10 mouse cellular contexts compared by ENCODE assay signal in the genomic region with DNA sequence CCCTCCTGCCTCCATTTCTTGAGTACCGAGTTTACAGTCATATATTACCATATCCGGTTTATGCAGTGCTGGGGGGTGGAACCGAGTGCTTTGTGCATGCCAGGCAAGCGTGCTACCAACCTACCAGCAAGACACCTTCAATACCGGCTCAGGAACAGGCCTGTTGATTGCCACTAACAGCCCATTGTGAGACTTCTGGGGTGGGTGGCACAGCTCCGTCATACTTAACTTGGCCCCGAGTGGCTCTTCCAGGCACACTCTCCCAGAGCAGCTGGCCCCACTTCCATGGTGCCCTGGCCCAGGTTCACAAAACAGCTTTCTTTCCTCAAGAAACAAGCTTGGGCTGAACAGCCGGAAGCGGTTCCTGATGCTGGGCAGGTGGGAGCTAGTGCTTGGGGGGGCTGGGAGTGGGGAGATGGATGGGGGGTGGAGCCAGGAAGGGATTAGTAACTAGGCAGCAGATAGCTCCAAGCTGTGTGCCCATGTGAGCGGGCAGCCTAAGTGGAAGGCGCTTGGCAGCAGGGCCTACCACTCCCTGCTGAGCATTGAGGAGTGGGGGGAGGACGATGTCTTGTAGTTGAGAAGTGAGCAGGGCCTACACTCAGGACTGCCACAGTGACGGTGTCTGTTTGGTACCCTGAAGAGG. TPM values are rescaled to one million over a fixed set of nuclear protein-coding genes. Genes with fewer than 3 reads are reported as not detected.
DNase-seq lines count a peak whose midpoint lies in the region; ATAC-seq and TF ChIP-seq lines count a peak whose summit lies in the region.
"Had no signal": no experiment of that assay in that cellular context is flagged by ENCODE, and none has a peak within 500 bp of the region (broad histone marks: within the 10 kb centered on the region; RNA-seq: fewer than 3 reads in every experiment).

No protein-coding gene starts in this region.

- H3K27ac ChIP-seq in heart, embryonic 12.5 days (ENCODE audit: poor library complexity, severe bottlenecking), result 0 out of 2 replicates have a peak overlapping the region, but pooled peaks have one; percentile 50
- H3K27ac ChIP-seq in hindbrain, embryonic 14.5 days, result peak overlapping the region; percentile 74
- peak overlapping the region; percentile 77 for H3K27ac ChIP-seq in midbrain, embryonic 15.5 days

- TF ChIP-seq CTCF in lung, adult 2 months (IDR thresholded peaks at IDR 0.05; ENCODE audit: insufficient read depth, low read length), result no peak

- WGBS in heart, embryonic 12.5 days, result 75% methylated on average over 13 of the region's 13 CpGs
- 63% methylated on average over 13 of the region's 13 CpGs for WGBS in hindbrain, embryonic 14.5 days
- WGBS in midbrain, embryonic 15.5 days, result 38% methylated on average over 13 of the region's 13 CpGs
- 69% methylated on average over 13 of the region's 13 CpGs for WGBS in lung, adult 2 months

- H3K36me3 ChIP-seq in heart, embryonic 12.5 days, result no peaks in the 10 kb centered on the region
- H3K36me3 ChIP-seq in hindbrain, embryonic 14.5 days (replicated peaks; ENCODE audit: control insufficient read depth, insufficient read depth), result peaks cover 42% of the 10 kb centered on the region
- H3K36me3 ChIP-seq in midbrain, embryonic 15.5 days (replicated peaks), result peaks cover 9% of the 10 kb centered on the region; the same call in 1 of the 2 replicates
- H3K36me3 ChIP-seq: liver, embryonic 13.5 days had no signal

- peaks cover 2% of the 10 kb centered on the region; the same call in 1 of the 2 replicates for H3K9me3 ChIP-seq in heart, embryonic 12.5 days (replicated peaks)
- H3K9me3 ChIP-seq in hindbrain, embryonic 14.5 days (ENCODE audit: control insufficient read depth, low read length), result peaks cover 1% of the 10 kb centered on the region; the same call in 1 of the 2 replicates
- no peaks in the 10 kb centered on the region for H3K9me3 ChIP-seq in midbrain, embryonic 15.5 days
- H3K9me3 ChIP-seq: liver, embryonic 13.5 days had no signal

- no peak for DNase-seq in heart, postnatal 4 days
- DNase-seq in cerebellum, adult 9-10 months, result peak; percentile 54
- DNase-seq in hindbrain, embryonic 14.5 days (ENCODE audit: low spot score), result peak; percentile 60
- DNase-seq in heart, postnatal 10 days, result no peak
- no peak for DNase-seq in lung, adult 2 months
- DNase-seq in ovary, postnatal 36 days (ENCODE audit: low spot score), result no peak

- no peak overlapping the region for H3K4me2 ChIP-seq in heart, embryonic 12.5 days
- no peak overlapping the region for H3K4me2 ChIP-seq in hindbrain, embryonic 14.5 days (replicated peaks)
- no peak overlapping the region for H3K4me2 ChIP-seq in midbrain, embryonic 15.5 days
- H3K4me2 ChIP-seq: liver, embryonic 13.5 days had no signal

- peaks cover 22% of the 10 kb centered on the region for H3K27me3 ChIP-seq in heart, embryonic 12.5 days (replicated peaks)
- no peaks in the 10 kb centered on the region for H3K27me3 ChIP-seq in hindbrain, embryonic 14.5 days (ENCODE audit: control insufficient read depth, insufficient read depth, low read length)
- no peaks in the 10 kb centered on the region for H3K27me3 ChIP-seq in midbrain, embryonic 15.5 days (replicated peaks)
- H3K27me3 ChIP-seq: liver, embryonic 13.5 days had no signal

- no peak overlapping the region for H3K4me3 ChIP-seq in heart, embryonic 12.5 days
- no peak overlapping the region for H3K4me3 ChIP-seq in hindbrain, embryonic 14.5 days (replicated peaks; ENCODE audit: low read length)
- no peak overlapping the region for H3K4me3 ChIP-seq in midbrain, embryonic 15.5 days
- no peak overlapping the region for H3K4me3 ChIP-seq in lung, adult 2 months (replicated peaks; ENCODE audit: extremely low read depth, low read depth, low read length)
- H3K4me3 ChIP-seq: liver, embryonic 13.5 days had no signal

- peak; percentile 10; the same call in 1 of the 2 replicates for ATAC-seq in heart, embryonic 12.5 days (ENCODE audit: insufficient number of reproducible peaks, low FRiP score)
- peak; percentile 56; the same call in 1 of the 2 replicates for ATAC-seq in hindbrain, embryonic 14.5 days (ENCODE audit: low FRiP score)
- ATAC-seq in midbrain, embryonic 15.5 days (replicated peaks), result peak; percentile 56

- H3K4me1 ChIP-seq in heart, embryonic 12.5 days (replicated peaks), result peaks cover 28% of the 10 kb centered on the region
- peaks cover 13% of the 10 kb centered on the region; the same call in 1 of the 2 replicates for H3K4me1 ChIP-seq in hindbrain, embryonic 14.5 days (replicated peaks; ENCODE audit: control insufficient read depth, insufficient read depth, low read length)
- H3K4me1 ChIP-seq in midbrain, embryonic 15.5 days, result peaks cover 32% of the 10 kb centered on the region
- no peaks in the 10 kb centered on the region for H3K4me1 ChIP-seq in lung, adult 2 months (ENCODE audit: control insufficient read depth, insufficient read depth, low read length)

- intact Hi-C loops in heart, postnatal 10 days (cut with DNase I), result no loop called here

- no peak overlapping the region for H3K9ac ChIP-seq in heart, embryonic 12.5 days
- H3K9ac ChIP-seq in hindbrain, embryonic 14.5 days, result no peak overlapping the region
- no peak overlapping the region for H3K9ac ChIP-seq in midbrain, embryonic 15.5 days
- H3K9ac ChIP-seq: liver, embryonic 13.5 days had no signal

- no peak for TF ChIP-seq POLR2A in lung, adult 2 months (IDR thresholded peaks at IDR 0.05; ENCODE audit: borderline replicate concordance, extremely low read depth, low read depth, low read length)

RNA-seq across cellular contexts. Expression of a gene that starts 29.6 kb away (rescaled TPM):
- not detected in 2 replicates for polyA plus RNA-seq in heart, embryonic 12.5 days (2016; fragmentation: Nextera tagmentation; extraction: Ambion mirVana)
- not detected for total RNA-seq in heart, postnatal 4 days (2021)
- 0.07 and 0.12 TPM in 2 replicates for polyA plus RNA-seq in hindbrain, embryonic 14.5 days (2014; fragmentation: Nextera tagmentation; extraction: Ambion mirVana)
- polyA plus RNA-seq in midbrain, embryonic 15.5 days (2015; fragmentation: Nextera tagmentation; extraction: Ambion mirVana), result 0.10 and 0.11 TPM in 2 replicates
- total RNA-seq in heart, postnatal 10 days (2021), result not detected
- polyA plus RNA-seq in lung, adult 2 months (2012; rRNA removed), result 0.05 and 0.07 TPM in 2 replicates
- polyA plus RNA-seq: kidney, embryonic 14.5 days; liver, embryonic 13.5 days had no signal

RNA-seq across cellular contexts. Expression of a gene that starts 41.8 kb away (rescaled TPM):
- not detected in 2 replicates for polyA plus RNA-seq in heart, embryonic 12.5 days (2016; fragmentation: Nextera tagmentation; extraction: Ambion mirVana)
- total RNA-seq in heart, postnatal 4 days (2021), result not detected
- not detected in 2 replicates for polyA plus RNA-seq in hindbrain, embryonic 14.5 days (2014; fragmentation: Nextera tagmentation; extraction: Ambion mirVana)
- polyA plus RNA-seq in midbrain, embryonic 15.5 days (2015; fragmentation: Nextera tagmentation; extraction: Ambion mirVana), result not detected in 2 replicates
- not detected for total RNA-seq in heart, postnatal 10 days (2021)
- not detected in 2 replicates for polyA plus RNA-seq in lung, adult 2 months (2012; rRNA removed)
- polyA plus RNA-seq: kidney, embryonic 14.5 days; liver, embryonic 13.5 days had no signal

RNA-seq across cellular contexts. Expression of a gene that starts 49.5 kb away (rescaled TPM):
- polyA plus RNA-seq in heart, embryonic 12.5 days (2016; fragmentation: Nextera tagmentation; extraction: Ambion mirVana), result 46.4 and 48.3 TPM in 2 replicates
- 10 to 100 TPM; 59.1 to 60.3 TPM for total RNA-seq in heart, postnatal 4 days (2021)
- polyA plus RNA-seq in hindbrain, embryonic 14.5 days (2014; fragmentation: Nextera tagmentation; extraction: Ambion mirVana), result 93.8 and 94.1 TPM in 2 replicates
- polyA plus RNA-seq in midbrain, embryonic 15.5 days (2015; fragmentation: Nextera tagmentation; extraction: Ambion mirVana), result 69.9 and 70.7 TPM in 2 replicates
- total RNA-seq in heart, postnatal 10 days (2021), result 10 to 100 TPM; 42.9 to 52.6 TPM
- polyA plus RNA-seq in lung, adult 2 months (2012; rRNA removed), result 21.3 and 24.5 TPM in 2 replicates

Comparison
In these comparisons a context has a peak if more than half of its experiments do, and no peak if none do; other contexts are left out.
1. DNase-seq: peak in cerebellum, adult 9-10 months (single experiment) and hindbrain, embryonic 14.5 days (single experiment); none in heart, postnatal 4 days (single experiment), heart, postnatal 10 days (0 of 2), lung, adult 2 months (single experiment) and ovary, postnatal 36 days (single experiment).
2. Peak in every context shown above with its lines, with median percentiles within 50 percentile points of each other: ATAC-seq and H3K27ac ChIP-seq.